Mouse (Mus musculus) liver, adult 2 months (tissue): ENCODE data around the gene Dgkg.

ENCODE experiments used
- CTCF ChIP-seq: fragments of 200-500 bp; IDR thresholded peaks from 2 replicates; pipeline ENCODE4 v1.5.1; 2011; ENCODE audit warnings: low read depth, low read length, control low read depth
- POLR2A ChIP-seq: fragments of 200-500 bp; IDR thresholded peaks from 2 replicates; pipeline ENCODE4 v1.6.1; 2011; ENCODE audit warnings: low read length, control low read depth; ENCODE audit not compliant: insufficient read depth; ENCODE audit errors: extremely low read depth

GRCm38 (mm10) chr16:22574164-22574563 is 82.9 kb downstream of the Dgkg start:
- TF ChIP-seq POLR2A (no peak), CTCF (no peak)
